Mouse (Mus musculus) adrenal gland, postnatal 4 days (tissue): ENCODE measurements around the gene Ikzf1. TPM values are rescaled to one million over a fixed set of nuclear protein-coding genes. Genes with fewer than 3 reads are reported as not detected.

Experiments used
- DNase-seq, 2 experiments: peaks; one replicate each; pipeline ENCODE4 v3.0.0; 2021 to 2022; ENCODE audit warnings: low spot score in 2 of 2, mixed read lengths in 2 of 2
- long read RNA-seq, 2 experiments: library from polyadenylated mRNA; stranded (forward); transcript quantifications; one replicate each; pipeline ENCODE4 v2.0.0; 2021
- total RNA-seq, 2 experiments: library from RNA; stranded (reverse); gene quantifications; 2 replicates each; pipeline ENCODE4 v1.2.3; 2021

The Ikzf1 gene
- total RNA-seq = 1 to 10 TPM; 4.6 to 6.3 TPM
- long read RNA-seq, experiment 1 = 0 reads
- long read RNA-seq, experiment 2, partial matches to known transcripts = 1 of 3 reads
- long read RNA-seq, experiment 2, other reads (novel, unspliced or antisense) = 2 of 3 reads

DNA sequence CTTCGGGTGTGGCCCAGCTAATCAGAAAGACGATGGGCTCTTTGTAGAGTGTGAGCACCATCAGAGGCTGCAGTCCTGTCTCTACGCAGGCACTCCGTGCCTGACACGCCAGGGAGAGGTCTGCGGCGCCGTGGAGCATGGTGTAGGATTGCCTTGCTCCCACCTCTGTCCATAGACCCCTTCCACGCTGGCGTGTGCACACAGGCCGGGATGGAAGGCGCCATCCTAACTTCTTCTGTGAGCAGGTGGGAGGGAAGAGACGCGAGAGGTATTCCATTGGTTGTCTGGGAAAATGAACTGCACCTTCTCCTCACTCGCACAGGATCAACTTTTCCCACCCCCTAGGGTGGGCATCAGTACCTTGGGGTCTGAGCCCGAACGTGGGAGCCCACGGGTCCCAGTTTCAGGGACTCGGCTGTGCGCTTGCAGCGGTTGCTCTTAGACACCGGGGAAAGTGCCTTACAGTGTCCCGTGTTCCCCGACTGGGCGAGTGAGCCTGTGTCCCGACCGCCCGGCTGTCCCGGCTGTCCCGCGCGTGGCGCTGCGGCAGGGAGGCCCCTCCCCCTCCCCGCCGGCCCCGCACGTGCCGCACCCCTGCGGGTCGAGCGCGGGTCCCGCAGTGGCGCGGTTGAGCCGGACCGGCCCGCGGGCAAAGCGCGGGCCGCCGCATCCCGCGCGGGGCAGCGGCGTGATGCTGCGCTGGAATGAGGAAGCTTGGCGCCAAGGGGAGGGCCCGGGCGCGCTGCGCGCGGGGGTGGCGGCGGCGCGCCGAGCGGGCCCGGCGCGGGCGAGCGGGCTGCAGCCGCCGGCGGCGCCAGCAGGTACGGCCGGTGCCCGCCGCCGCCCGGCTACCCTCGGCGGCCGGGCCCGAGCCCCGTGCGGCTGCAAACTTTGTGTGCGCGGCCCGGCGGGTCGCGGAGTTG, at the start of gene Ikzf1:
TSS of gene Ikzf1 (plus strand) at position 74 of the 923 bp plus-strand sequence.
- no peak for DNase-seq

DNA sequence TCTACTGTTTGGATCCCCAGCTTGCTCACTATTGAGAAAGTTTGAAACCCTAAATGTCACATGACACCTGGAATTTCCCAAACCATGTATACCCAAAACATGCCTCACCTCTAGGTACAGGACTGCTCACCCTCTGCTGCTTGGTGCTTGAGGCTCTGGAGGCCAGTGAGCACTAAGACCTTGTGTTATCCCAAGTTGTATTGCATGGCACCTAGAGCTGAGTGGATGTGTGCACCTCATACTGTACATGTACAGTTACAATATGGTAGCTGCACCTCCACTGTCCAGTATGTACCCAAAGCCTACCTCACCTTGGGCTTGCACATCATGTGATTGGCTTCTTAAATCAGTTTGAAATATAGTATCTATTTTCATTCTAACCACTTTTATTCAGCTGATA, 40.5 kb upstream of the Ikzf1 start:
- DNase-seq = no peak

DNA sequence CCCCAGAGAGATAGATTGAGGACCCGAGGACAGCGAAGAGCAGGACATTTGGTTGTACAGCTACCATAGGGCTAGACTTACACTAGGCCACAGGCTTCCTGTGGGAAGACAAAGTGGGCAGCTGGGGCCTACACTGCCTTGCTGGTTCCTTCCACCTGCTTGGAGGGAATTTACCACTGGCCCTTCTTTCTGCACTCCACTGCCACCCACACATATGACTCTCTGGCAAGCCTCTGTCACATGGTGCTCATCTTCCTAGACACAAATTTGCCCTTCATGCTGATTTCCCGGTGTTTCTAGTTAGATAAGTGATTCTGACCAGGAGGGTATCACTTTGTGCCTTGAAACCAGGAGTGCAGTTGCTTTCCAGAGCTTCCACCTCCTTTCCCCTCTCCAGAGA, 28.4 kb upstream of the Ikzf1 start:
- DNase-seq = no peak

DNA sequence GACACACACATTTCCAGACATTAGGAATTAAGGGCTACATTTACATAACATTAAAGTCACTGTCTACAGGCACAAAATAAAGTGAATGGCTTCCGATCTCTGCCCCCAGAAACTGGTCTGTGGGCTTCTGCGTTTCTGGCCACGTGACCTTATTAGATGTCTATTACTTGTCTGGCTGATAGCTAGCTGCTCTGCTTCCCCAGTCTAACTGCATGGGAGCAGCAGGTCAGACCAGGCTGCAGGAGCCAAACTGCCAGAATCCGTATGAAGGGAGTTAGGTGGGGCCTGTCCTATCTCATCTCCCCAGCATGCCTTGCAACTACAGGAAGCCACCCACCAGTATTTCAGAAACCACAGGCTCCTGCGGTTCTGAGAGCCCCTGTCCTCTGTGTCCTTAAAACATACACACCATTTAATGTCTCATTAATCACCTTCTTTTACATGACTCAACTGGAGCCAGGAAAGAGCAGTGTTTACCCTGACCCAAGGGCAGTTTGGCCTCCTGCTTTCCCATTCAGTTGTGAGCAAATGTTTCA, 27.7 kb upstream of the Ikzf1 start:
- no peak for DNase-seq

DNA sequence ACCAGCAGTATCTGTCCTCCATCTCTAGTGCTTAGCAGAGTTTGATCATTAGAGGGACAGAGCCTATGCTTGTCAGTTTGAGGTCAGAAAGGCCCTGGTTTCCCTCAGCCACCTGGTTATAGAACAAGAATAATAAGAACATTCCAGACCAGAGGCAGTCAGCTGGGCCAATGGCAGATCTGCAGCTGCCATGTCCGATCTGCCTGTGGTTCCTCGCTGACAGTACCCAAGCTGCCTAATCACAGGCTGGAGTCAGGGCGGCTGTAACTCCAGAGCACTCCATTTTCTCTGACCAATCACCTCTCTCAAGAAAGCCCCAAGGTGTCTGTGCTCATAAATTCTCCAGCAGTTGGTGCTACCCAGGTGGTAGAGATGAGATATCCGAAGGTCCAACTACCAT, 27.2 kb upstream of the Ikzf1 start:
- DNase-seq = no peak

DNA sequence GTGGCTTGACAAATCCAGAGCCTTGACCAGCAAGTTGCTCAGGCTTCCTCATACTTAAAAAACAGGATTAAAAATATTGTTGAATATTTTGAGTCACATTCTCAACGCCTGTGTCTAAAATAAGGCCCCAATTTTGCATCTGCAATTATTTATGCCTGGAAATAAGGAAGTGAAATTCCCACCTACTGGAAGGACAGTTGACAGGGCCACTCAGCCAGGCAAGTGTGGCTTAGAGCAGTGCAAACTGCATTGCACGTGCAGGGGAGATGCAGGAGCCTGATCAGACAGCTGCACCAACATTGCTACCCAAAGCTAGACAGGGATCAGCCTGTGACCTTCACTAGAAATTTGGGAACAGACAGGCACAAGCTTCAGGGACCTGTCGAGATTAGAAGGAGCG, 26.0 kb upstream of the Ikzf1 start:
- no peak for DNase-seq

DNA sequence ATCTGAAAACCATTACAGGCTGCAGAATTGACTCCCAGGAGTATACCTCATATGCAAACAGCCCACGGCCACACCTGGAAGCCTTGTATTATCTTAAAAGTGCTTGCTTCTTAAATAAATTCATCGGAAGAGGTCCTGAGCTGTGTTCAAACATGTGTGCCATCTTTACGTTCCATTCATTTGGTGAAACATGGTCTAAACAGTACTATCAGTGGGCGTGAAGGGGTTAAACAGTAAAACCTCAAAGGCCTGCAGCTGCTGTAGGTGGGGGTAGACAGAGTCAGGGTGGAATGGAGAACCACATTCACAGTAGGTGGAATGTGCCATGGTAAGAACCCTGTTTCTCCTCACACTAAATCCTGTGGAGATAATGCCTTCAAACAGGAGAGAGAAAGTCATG, 24.2 kb upstream of the Ikzf1 start:
- DNase-seq = no peak

DNA sequence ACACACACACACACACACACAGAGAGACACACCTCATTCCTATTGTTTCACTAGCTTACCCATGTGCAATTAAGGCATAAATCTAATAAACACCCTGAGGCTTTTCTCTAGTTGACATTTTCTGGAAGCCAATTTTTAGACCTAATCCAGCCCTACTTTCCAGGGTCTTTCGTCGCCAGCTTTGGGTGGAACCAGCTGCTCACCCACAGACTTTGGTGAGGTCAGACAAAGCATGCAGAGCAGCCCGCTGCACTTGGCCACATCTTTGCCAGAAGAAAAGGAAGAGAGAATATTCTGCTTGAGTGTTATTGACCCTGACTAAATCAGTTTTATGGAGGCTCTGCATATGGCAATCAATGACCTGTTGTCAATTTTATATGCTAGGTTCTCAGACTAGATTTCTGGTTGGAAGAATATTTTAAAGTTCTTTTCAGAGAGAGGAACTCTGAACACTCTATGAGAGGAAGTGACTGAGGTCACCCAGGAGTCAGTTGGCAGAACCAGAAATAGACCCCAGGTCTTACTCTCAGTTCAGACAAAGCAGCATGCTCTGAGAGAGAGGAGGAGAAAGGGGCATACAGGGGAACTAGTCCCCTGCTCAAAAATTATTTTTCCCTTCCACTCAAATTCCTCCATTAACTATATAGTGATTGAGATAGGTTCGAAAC, 17.4 kb upstream of the Ikzf1 start:
- no peak for DNase-seq

DNA sequence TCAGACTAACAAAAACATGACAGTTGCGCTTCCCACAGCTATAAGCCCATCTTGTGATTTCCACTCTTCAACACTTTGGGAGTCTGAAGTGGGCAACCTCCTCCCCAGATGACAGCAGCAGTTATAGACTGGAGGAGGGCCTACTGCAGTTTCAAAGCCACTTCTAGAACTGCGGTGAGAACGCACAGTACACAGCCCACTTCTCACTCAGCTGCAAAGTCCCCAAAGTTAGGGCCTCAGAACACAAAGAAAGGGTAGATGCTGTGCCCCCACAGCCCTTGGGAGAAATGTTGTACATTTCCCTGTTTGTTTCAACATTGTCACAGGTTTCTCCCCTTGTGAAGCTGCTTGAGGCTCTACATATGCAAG, 16.9 kb upstream of the Ikzf1 start:
- DNase-seq = no peak

DNA sequence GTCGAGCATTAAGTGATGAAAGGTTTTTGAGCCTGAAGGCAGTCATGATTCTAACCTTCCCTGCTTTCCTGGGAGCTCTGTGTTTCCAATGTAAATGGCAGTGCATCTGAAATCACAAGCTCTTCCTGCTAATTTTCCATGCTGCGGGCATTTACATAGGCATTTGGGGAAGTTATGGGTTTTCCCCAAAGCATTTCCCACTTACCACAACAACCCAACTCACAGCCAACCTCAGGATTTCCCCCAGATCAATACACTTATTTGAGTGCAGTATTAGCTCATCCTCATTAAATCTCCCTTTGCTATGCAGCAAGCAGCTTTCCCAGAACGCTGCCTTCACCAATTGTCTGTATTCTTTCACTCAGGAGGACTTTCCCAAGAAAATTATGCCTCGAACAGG, 11.8 kb upstream of the Ikzf1 start:
- DNase-seq = no peak

DNA sequence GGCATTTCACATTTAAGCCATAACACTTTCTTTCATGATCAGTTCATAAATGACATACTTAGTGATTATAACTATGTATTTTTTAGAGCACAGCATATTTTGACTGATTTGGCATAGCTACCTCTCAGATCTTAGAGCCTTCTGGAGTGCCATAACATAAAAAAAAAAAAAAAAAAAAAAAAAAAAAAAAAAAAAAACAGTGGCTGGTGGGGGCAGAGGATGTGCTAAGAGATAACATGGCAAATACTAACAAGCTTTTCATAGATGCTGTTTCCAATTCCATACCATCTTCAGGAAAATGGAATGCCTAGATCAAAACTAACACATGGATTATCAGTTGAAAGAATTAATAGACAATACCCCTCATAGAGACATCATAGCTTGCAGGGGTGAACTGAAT, 9.7 kb upstream of the Ikzf1 start:
- DNase-seq = no peak

DNA sequence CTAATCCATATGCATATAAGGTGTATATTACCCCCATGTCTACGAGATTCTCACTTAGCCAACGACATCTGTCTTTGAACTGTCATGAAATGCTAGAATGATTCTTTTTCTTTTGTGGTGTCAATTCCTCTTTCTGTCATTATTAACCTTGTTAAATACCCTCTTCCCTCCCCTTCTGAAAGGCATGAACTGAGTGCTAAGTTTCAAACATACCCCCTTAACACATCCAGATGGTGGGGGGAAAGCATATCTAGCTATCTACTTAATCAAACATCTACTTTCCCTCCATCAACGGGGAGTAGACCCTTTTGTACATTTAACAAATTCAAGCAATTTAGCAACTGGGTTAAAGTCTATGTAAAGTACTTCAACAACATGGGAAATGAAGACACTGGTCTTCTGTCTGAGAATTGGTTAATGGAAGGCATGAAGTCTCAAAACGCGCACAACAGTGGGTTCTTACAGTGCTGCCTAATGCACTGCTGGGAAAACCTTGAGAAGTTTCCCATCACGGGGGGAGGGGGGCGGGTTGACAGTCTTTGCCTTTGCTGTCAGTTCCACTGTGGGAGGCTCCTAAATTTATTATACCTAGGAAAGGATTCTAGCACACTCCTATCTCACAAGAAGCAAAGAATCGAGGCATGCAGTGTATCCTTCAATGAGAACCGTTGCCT, 8.6 kb upstream of the Ikzf1 start:
- DNase-seq = no peak

DNA sequence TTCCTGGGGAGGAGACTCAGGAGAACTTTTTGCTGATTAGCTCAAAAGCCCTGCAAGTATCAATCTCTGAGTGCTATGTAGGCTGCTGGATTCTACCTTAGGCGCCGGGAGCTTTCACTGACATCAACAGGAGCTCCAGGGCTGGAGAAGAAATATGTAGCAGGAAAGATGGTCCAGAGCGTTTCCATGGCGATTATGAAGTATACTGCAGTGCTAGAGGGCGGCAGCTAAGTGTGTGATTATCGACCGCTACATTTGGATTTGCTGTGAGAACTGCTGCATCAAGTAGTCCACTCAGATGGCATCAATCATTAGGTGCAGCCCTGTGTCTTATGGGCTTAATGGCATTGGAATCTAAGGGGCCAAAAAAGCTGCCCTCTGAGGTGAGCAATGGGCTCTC, 7.6 kb upstream of the Ikzf1 start:
- DNase-seq = no peak

DNA sequence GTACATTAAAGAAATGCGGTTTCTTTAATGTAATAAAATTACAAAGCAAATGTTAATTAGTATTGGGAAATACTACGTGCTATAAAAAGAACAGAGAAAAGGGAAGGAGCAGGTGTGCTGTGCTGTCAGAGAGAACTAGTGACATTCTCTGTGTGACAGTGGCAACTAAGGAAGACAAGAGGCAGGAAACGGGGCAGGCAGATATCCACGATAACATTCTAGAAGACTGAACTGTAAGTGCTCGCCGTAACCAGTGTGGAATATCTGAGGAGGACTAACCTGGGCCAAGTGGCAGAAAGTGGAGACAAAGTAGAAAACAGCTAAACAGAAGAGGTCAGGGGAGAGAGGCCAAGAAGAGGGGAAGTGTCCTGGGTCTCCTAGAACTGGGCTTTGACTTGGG, 5.8 kb upstream of the Ikzf1 start:
- no peak for DNase-seq

DNA sequence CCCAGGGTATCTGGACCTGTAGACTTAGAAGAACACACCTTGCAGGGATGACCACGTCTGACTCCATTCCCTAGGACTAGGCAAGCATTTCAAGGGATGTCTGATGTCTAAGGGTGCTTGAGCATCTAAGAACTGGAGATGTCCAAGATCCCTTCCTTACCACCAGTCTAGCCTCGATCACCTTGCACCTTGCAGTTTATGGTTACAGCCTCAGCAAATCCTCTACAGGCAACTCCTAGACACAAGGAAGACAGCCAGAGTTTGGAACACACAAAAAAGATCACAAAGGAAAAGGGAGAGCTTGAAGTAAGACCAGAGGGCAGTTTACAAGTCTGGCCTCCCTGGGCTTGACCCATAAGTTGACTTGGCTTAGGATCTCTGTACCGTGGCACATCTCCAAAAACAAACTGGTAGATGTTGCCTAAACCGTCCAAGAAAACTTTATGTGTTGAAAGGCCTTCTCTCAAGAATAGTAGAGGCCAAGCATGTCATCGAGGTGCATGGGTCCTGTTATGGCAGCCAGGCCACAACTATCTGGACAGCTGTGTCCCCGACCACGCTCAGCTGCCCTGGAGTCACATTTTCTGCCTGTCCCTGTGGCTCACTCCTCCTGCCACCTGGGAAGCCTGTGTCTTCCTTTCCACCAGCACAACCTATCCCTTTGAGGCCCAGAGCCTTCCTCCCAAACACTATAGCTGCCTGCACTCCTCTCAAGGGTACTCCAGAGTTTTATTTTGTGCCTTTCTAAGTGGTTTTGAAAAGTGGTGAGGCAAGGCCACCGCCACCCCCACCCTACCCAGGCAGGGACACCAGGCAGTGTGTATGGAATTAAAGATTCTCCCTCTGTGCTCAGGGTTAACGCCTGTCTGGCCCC, 510 bp upstream of the Ikzf1 start:
- DNase-seq = no peak

DNA sequence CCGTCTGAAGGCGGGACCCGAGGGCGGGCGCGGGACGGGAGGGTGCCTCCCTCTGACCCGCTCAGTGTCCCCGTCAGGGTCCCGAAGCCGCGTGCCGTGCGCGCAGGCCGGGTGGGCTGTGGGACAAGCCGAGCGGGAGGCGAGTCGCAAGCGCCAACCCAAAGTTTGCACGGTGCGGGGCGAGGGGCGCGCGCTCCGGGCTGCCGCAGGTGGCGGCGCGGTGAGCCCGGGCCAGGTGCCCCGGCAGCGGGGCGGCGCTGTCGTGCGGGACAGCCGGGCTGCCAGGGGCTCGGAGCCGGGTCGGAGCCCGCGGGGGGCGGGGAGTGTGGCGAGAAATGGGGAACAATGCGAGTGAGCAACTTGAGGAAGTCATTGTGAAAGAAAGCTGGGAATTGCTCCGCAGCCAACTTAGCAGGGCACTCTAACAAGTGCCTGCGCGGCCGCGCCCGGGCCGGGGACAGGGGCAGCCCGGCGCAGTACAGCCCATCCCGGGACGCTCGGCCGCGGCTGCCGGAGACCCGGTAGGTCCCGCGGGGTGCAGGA, 1.1 kb downstream of the Ikzf1 start:
- DNase-seq = peak in 1 of 2 experiments; percentile 7

DNA sequence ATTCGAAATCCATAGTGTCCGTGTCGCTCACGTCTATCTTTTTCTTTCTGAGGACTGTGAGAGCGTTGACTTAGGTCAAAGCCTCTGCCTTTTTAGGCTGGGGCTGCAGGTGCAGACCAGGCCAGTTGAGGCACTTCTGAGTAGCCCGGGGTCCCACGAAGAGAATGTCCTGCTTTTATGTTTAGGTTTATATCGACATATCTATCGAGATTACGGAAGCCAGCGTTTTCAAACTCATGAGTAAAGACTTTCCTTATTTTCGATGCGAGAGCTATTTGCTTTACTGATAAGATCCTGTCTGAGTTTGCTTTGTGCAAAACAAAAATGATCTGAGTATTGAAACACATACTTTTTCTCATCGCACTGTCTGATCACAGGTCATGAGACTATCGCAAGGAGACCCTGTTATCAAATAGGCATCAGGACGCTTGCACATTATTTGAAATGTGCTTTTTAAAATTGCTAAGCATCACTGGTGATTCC, 1.8 kb downstream of the Ikzf1 start:
- DNase-seq = no peak

DNA sequence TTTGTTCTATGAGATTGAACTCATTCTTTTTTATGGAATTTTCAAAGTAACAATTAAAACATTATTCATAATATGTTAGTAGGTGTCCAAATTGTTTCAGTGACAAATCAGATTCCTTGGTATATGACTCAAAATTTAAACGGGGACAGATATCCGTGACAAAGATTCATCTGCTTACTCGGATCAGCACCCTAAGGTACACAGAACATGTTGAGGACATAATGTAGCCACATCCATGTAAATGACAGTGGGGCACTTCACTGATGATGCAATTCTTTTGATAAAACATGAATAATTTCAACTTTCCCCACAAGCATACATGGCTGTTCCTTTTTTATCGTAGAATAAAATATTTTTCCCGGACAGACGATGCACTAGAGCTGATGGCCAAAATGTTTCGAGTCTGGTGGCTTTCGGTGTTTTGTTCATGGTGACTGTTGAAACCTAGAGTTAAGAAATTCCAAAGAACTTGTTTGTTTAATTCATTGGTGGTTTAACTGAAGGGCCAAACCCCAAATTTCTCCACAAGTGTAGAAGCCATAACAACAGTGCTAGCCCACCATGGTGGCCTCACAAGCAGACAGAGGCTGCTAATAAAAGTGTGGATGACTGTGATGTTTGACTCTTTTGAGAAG, 2.9 kb downstream of the Ikzf1 start:
- no peak for DNase-seq

DNA sequence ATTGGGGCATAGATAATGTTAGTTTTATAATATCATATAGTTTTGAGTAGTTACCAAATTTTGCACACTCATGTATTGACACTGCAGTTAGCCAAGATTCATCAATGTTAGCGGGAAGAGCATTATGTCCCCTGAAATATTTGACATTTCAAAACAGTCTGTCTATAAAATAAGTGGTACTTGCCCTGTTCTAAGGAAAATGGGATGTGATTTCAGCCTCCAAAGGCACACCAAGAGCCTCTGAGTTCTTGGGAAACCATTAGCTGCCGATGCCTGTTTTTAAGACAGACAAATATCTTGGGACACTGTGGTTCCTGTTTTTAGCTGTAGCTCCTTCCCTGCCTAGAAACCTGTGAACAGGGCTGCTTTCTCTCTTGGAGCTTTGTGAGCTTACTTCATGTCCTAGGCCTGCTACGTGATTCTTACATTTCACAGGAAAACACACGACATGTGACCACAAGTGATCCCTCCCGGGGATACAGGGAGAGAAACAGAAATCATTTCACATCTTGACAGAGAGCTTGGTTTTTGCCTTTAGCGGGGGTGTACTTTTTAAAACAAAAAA, 4.0 kb downstream of the Ikzf1 start:
- DNase-seq = no peak

DNA sequence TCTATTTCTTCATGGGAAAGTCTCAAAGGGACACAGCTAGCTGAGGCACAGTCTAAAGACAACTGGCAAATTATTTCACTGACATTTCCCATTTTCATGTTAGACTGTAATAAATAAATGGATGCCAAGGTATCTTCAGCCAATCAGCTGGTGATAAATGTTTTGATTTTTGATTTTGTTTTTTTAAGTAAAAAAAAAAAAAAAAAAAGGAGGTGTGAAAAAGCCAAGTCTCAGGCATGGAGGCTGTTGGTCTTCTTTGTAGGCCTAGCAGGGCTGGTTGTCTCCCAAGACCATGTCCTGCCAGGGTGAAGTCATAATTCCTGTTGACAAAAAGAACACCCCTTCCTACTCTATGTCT, 4.9 kb downstream of the Ikzf1 start:
- no peak for DNase-seq
